Mouse (Mus musculus): ENCODE results near the gene Trmt61a. TPM values are rescaled to one million over a fixed set of nuclear protein-coding genes. Genes with fewer than 3 reads are reported as not detected.

Trmt61a gene
- polyA plus RNA-seq, 1 experiment from 2014 or later: 8.5 TPM

DNA sequence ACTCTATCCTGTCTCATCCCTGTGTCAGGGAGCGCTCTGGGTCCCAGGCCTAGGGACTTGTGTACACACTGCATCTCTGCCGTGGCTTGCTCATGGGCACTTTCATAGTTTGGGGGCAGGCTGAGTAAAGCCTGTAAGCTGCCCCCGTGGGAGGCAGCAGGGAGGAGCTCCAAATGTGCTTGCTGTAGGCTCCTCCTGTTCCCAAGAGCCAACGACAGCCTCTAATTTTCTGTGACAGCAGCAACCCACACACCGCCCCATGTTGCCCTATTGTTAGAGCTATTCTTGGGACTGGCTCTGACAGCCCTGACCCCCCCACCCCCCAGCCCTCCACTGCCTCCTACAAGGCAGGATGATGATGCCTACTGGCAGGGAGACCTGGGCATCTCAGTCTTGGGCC lies 4.1 kb downstream of the Trmt61a start:
- WGBS: 54% methylated on average over 5 of the region's 5 CpGs
- no peak for DNase-seq (ENCODE audit: low spot score)
- H3K4me3 ChIP-seq (ENCODE audit: low read depth, low read length): no peak overlapping the region
- H3K36me3 ChIP-seq (ENCODE audit: control insufficient read depth, insufficient read depth, low read length): peaks cover 3% of the 10 kb centered on the region; the same call in 1 of the 2 replicates
- no peaks in the 10 kb centered on the region for H3K9me3 ChIP-seq (ENCODE audit: control insufficient read depth, low read length)
- H3K9ac ChIP-seq (ENCODE audit: low read length): peak overlapping the region; percentile 52; the same call in 1 of the 2 replicates
- TF ChIP-seq CTCF (IDR thresholded peaks at IDR 0.05; ENCODE audit: low read depth) (no peak), EP300 (optimal IDR thresholded peaks at IDR 0.05) (no peak)
- H3K27me3 ChIP-seq (ENCODE audit: control insufficient read depth, insufficient read depth, low read length): no peaks in the 10 kb centered on the region
- H3K27ac ChIP-seq (replicated peaks): peak overlapping the region; percentile 97
- peaks cover 12% of the 10 kb centered on the region for H3K4me1 ChIP-seq (replicated peaks; ENCODE audit: control insufficient read depth, insufficient read depth)
- H3K4me2 ChIP-seq (replicated peaks; ENCODE audit: low read depth): no peak overlapping the region
- ATAC-seq (ENCODE audit: low FRiP score, low TSS enrichment): peak; percentile 28; the same call in 1 of the 2 replicates

DNA sequence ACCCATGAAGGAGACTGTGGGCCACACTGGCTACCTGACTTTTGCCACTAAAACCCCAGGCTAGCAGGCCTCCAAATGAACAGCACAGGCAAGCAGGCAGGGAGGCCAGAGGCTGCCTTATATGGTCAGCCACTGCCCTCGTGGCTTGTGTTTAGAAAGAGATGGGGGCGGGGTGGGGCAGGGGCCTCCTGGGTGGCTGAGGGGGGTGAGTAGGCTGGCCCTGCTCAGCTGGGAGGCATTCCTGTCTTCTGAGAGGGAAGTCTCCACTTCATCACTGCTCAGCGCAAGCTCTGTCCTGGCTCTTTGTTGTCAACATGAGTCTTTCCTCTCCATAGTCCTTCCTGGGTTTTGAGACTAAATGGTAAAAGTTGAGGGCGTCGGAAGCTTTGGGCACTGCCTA lies 4.9 kb downstream of the Trmt61a start:
- no peak overlapping the region for H3K4me2 ChIP-seq (replicated peaks; ENCODE audit: low read depth)
- H3K36me3 ChIP-seq (ENCODE audit: control insufficient read depth, insufficient read depth, low read length): peaks cover 3% of the 10 kb centered on the region; the same call in 1 of the 2 replicates
- ATAC-seq (ENCODE audit: low FRiP score, low TSS enrichment): peak; percentile 47

DNA sequence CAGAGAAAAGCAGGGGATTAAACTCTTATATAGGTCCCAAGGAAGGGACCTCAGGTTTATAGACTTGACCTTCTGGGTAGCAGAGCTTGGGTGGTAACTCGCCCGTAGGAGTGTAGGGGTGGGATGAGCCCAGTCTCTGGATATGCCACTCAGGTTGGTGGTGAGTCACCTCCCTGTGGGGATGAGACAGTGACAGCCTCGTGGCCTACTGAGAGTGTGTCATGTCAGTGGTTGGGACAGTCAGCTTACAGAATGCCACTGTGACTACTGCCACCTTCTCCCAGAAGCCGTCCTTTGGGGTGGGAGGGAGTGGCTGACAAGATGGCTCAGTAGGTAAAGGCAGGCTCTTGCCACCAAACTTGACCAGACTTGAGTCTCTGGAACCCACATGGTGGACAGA lies 8.5 kb downstream of the Trmt61a start:
- WGBS: 79% methylated on average over 4 of the region's 4 CpGs
- H3K4me1 ChIP-seq (replicated peaks; ENCODE audit: control insufficient read depth, insufficient read depth): peaks cover 14% of the 10 kb centered on the region
- H3K27ac ChIP-seq (replicated peaks): peak overlapping the region; percentile 85
- no peak for ATAC-seq (ENCODE audit: low FRiP score, low TSS enrichment)
- no peak for TF ChIP-seq CTCF (IDR thresholded peaks at IDR 0.05; ENCODE audit: low read depth)
- TF ChIP-seq EP300 (optimal IDR thresholded peaks at IDR 0.05): no peak
- H3K9me3 ChIP-seq (ENCODE audit: control insufficient read depth, low read length): no peaks in the 10 kb centered on the region
- no peak overlapping the region for H3K9ac ChIP-seq (ENCODE audit: low read length)
- no peak overlapping the region for H3K4me3 ChIP-seq (ENCODE audit: low read depth, low read length)
- no peaks in the 10 kb centered on the region for H3K27me3 ChIP-seq (ENCODE audit: control insufficient read depth, insufficient read depth, low read length)
- H3K36me3 ChIP-seq (ENCODE audit: control insufficient read depth, insufficient read depth, low read length): peaks cover 3% of the 10 kb centered on the region; the same call in 1 of the 2 replicates
- no peak overlapping the region for H3K4me2 ChIP-seq (replicated peaks; ENCODE audit: low read depth)
- DNase-seq (ENCODE audit: low spot score): no peak

More for the DNA sequence above, 4.9 kb downstream of the Trmt61a start:
- Histone ChIP-seq H3K4me1 (replicated peaks; ENCODE audit: control insufficient read depth, insufficient read depth) (peaks cover 12% of the 10 kb centered on the region; the same call in 1 of the 2 replicates), H3K27me3 (ENCODE audit: control insufficient read depth, insufficient read depth, low read length) (no peaks in the 10 kb centered on the region), H3K9me3 (ENCODE audit: control insufficient read depth, low read length) (no peaks in the 10 kb centered on the region), H3K9ac (ENCODE audit: low read length) (peak overlapping the region; percentile 38; the same call in 1 of the 2 replicates), H3K27ac (replicated peaks) (peak overlapping the region; percentile 97), H3K4me3 (ENCODE audit: low read depth, low read length) (no peak overlapping the region)
- WGBS: 46% methylated on average over 5 of the region's 5 CpGs
- TF ChIP-seq CTCF (IDR thresholded peaks at IDR 0.05; ENCODE audit: low read depth) (no peak), EP300 (optimal IDR thresholded peaks at IDR 0.05) (no peak)
- no peak for DNase-seq (ENCODE audit: low spot score)

DNA sequence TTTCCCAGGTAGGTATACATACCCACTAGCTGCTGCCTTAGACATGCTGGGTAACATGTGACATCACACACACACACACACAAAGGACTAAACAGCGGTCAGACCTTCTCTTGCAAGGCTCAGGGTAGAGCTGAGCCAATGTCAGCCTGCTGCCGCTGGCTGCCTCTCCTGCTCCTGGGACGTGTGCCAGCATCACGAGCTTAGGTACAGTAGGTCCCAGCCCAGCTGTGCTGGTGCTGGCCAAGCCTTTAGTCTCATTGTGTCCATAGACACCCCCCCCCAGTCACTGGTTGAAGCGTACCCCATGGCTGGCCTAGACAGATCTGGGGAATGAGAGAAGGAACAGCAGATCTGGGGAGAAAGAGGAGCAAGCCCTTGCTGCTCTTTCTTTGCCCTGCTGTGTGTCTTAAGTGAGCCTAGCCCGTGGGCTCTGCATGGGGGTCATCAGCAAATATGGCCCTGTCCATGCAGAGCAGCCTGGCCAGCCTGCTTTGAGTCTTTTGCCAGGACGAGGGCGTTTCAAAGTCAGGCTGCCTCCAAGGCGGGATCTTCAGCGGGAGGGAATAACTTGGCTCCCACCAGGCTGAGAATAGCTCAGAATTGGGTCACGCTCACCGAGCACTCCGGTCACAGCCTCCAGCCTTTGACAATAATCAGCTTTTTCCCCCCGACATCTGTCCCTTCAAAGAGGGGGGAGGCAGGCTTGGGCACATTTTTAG lies 9.6 kb downstream of the Trmt61a start:
- no peaks in the 10 kb centered on the region for H3K27me3 ChIP-seq (ENCODE audit: control insufficient read depth, insufficient read depth, low read length)
- ATAC-seq (ENCODE audit: low FRiP score, low TSS enrichment) (peak; percentile 47), DNase-seq (ENCODE audit: low spot score) (peak; percentile 63)
- peaks cover 13% of the 10 kb centered on the region for H3K4me1 ChIP-seq (replicated peaks; ENCODE audit: control insufficient read depth, insufficient read depth)
- peaks cover 3% of the 10 kb centered on the region; the same call in 1 of the 2 replicates for H3K36me3 ChIP-seq (ENCODE audit: control insufficient read depth, insufficient read depth, low read length)
- peak overlapping the region; percentile 85 for H3K27ac ChIP-seq (replicated peaks)
- 22% methylated on average over 14 of the region's 14 CpGs for WGBS
- no peaks in the 10 kb centered on the region for H3K9me3 ChIP-seq (ENCODE audit: control insufficient read depth, low read length)
- peak overlapping the region; percentile 18; the same call in 1 of the 2 replicates for H3K9ac ChIP-seq (ENCODE audit: low read length)
- TF ChIP-seq CTCF (IDR thresholded peaks at IDR 0.05; ENCODE audit: low read depth) (no peak), EP300 (optimal IDR thresholded peaks at IDR 0.05) (no peak)
- H3K4me3 ChIP-seq (ENCODE audit: low read depth, low read length): no peak overlapping the region
- H3K4me2 ChIP-seq (replicated peaks; ENCODE audit: low read depth): no peak overlapping the region

DNA sequence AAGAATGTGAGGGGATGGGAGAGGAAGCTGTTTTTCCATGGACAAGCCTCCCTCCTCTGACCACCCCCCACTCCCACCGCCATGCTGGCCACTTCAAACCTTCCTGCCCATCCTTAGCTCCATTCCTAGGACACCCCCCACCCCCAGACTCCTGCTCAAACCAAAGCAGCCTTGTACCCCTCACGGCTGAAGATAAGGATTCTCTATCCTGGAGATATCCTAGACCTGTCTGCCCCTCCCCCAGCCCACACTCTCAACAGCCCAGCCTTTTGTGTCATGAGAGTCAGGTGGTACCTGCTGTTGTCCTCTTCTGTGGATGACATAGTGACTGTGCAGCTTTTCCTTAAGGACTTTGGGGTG lies 10.1 kb downstream of the Trmt61a start:
- ATAC-seq (ENCODE audit: low FRiP score, low TSS enrichment) (no peak), DNase-seq (ENCODE audit: low spot score) (no peak)
- no peak for TF ChIP-seq EP300 (optimal IDR thresholded peaks at IDR 0.05)
- H3K9ac ChIP-seq (ENCODE audit: low read length): 0 out of 2 replicates have a peak overlapping the region, but pooled peaks have one; percentile 18
- H3K4me2 ChIP-seq (replicated peaks; ENCODE audit: low read depth): no peak overlapping the region
- WGBS: 43% methylated on average over 2 of the region's 2 CpGs
- peak overlapping the region; percentile 85 for H3K27ac ChIP-seq (replicated peaks)
- peaks cover 12% of the 10 kb centered on the region for H3K4me1 ChIP-seq (replicated peaks; ENCODE audit: control insufficient read depth, insufficient read depth)
- no peak overlapping the region for H3K4me3 ChIP-seq (ENCODE audit: low read depth, low read length)
- H3K36me3 ChIP-seq (ENCODE audit: control insufficient read depth, insufficient read depth, low read length): peaks cover 3% of the 10 kb centered on the region; the same call in 1 of the 2 replicates
- H3K9me3 ChIP-seq (ENCODE audit: control insufficient read depth, low read length): no peaks in the 10 kb centered on the region
- no peaks in the 10 kb centered on the region for H3K27me3 ChIP-seq (ENCODE audit: control insufficient read depth, insufficient read depth, low read length)

DNA sequence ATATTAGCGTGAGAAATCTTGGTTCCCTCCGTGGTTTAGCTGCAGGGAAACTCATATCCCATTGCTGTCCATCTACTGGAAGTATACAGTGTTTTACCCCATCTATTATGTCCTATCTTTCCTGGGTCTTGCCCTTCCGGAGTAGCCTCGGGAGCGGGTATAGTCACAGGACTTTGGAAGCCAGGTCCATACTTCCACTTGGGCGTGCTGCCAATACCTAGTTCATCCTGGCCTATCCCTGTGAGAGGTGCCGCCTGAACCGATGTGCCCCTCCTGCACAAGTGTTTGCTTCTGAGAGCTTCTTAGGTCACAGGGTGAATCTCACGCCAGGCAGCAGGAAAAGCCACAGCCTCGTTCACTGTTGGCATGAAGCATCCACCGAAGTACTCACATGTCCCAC lies 11.5 kb downstream of the Trmt61a start:
- no peaks in the 10 kb centered on the region for H3K36me3 ChIP-seq (ENCODE audit: control insufficient read depth, insufficient read depth, low read length)
- 60% methylated on average over 11 of the region's 11 CpGs for WGBS
- no peak overlapping the region for H3K4me2 ChIP-seq (replicated peaks; ENCODE audit: low read depth)
- H3K27me3 ChIP-seq (ENCODE audit: control insufficient read depth, insufficient read depth, low read length): no peaks in the 10 kb centered on the region
- no peak overlapping the region for H3K4me3 ChIP-seq (ENCODE audit: low read depth, low read length)
- DNase-seq (ENCODE audit: low spot score) (no peak), ATAC-seq (ENCODE audit: low FRiP score, low TSS enrichment) (no peak)
- no peak overlapping the region for H3K27ac ChIP-seq (replicated peaks)
- H3K4me1 ChIP-seq (replicated peaks; ENCODE audit: control insufficient read depth, insufficient read depth): peaks cover 18% of the 10 kb centered on the region
- no peaks in the 10 kb centered on the region for H3K9me3 ChIP-seq (ENCODE audit: control insufficient read depth, low read length)
- TF ChIP-seq EP300 (optimal IDR thresholded peaks at IDR 0.05) (no peak), CTCF (IDR thresholded peaks at IDR 0.05; ENCODE audit: low read depth) (no peak)
- no peak overlapping the region for H3K9ac ChIP-seq (ENCODE audit: low read length)

All from stomach, postnatal 0 days (tissue).